Mouse (Mus musculus) G1E (cell line): ENCODE data around the gene Atrx.

Source experiments
- CTCF ChIP-seq: IDR thresholded peaks from 2 replicates; pipeline ENCODE4 v1.5.1; 2012; ENCODE audit warnings: low read depth, low read length, inconsistent platforms, mixed read lengths
- GATA1 ChIP-seq: IDR thresholded peaks from 2 replicates; pipeline ENCODE4 v1.6.1; 2012; ENCODE audit warnings: borderline replicate concordance, low read length, inconsistent platforms, mixed read lengths
- GATA2 ChIP-seq: IDR thresholded peaks from 2 replicates; pipeline ENCODE4 v1.6.1; 2012; ENCODE audit warnings: low read depth, low read length, inconsistent platforms, borderline replicate concordance
- POLR2AphosphoS5 ChIP-seq: IDR thresholded peaks from 2 replicates; pipeline ENCODE4 v1.6.1; 2012; ENCODE audit warnings: low read depth, low read length, inconsistent platforms; ENCODE audit not compliant: insufficient replicate concordance
- TAL1 ChIP-seq: conservative IDR thresholded peaks from 2 replicates; pipeline ENCODE4 v1.6.1; 2012; ENCODE audit warnings: low read depth, low read length, inconsistent platforms, mixed read lengths

DNA sequence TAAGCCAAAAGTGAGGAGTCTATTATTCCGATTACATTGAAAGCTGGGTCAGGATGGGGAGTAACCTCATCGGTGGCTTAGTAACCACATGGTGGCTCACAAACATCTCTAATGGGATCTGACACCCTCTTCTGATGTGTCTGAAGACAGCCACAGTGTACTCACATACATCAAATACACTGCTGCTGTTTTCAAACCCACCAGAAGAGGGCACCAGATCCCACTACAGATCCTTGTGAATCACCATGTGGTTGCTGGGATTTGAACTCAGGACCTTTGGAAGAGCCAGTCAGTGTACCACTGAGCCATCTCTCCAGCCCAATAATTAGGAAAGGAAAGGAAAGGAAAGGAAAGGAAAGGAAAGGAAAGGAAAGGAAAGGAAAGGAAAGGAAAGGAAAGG lies 7.8 kb downstream of the Atrx start:
- TF ChIP-seq CTCF = peak; percentile 17; the same call in 1 of the 2 replicates
- TF ChIP-seq TAL1 = no peak
- no peak for TF ChIP-seq POLR2AphosphoS5
- no peak for TF ChIP-seq GATA2
- TF ChIP-seq GATA1 = no peak
